In genomic region chr7:126649231-126650051, GRCm38 (mm10) we compare ENCODE assay signal across 7 mouse cellular contexts. TPM values are rescaled to one million over a fixed set of nuclear protein-coding genes. Genes with fewer than 3 reads are reported as not detected.
DNase-seq lines count a peak whose midpoint lies in the region; ATAC-seq lines count a peak whose summit lies in the region.

Gene Sgf29, plus strand, starts transcription at chr7:126649309.

- peak within 1 kb of the TSS; percentile 59 for H3K4me3 ChIP-seq in intestine, embryonic 15.5 days (replicated peaks)
- peak within 1 kb of the TSS; percentile 73 for H3K4me3 ChIP-seq in midbrain, embryonic 10.5 days

- peak within 1 kb of the TSS; percentile 66 for H3K9ac ChIP-seq in intestine, embryonic 15.5 days

- H3K9me3 ChIP-seq in intestine, embryonic 15.5 days: no peaks in the 10 kb centered on the region
- no peaks in the 10 kb centered on the region for H3K9me3 ChIP-seq in midbrain, embryonic 10.5 days (replicated peaks)

- whole genome bisulfite sequencing in intestine, embryonic 15.5 days: under 1% methylated on average over 53 of the region's 57 CpGs
- WGBS in midbrain, embryonic 10.5 days: 1% methylated on average over 57 of the region's 57 CpGs

- peaks cover 18% of the 10 kb centered on the region for H3K4me1 ChIP-seq in intestine, embryonic 15.5 days (replicated peaks)
- H3K4me1 ChIP-seq in midbrain, embryonic 10.5 days: peaks cover 12% of the 10 kb centered on the region

- ATAC-seq in intestine, embryonic 15.5 days: peak; percentile 97

- intact Hi-C loops in gastrocnemius, postnatal 36 days (cut with DNase I): no loop called here
- intact Hi-C loops in left cerebral cortex, postnatal 25 days (cut with DNase I): loop anchor here (5.0 kb wide), 1 partner anchor 108 kb away; the partner anchor contains the start of gene Mapk3

- H3K27ac ChIP-seq in intestine, embryonic 15.5 days: peak within 1 kb of the TSS; percentile 92
- peak within 1 kb of the TSS; percentile 94 for H3K27ac ChIP-seq in midbrain, embryonic 10.5 days (replicated peaks)

- no peaks in the 10 kb centered on the region for H3K27me3 ChIP-seq in intestine, embryonic 15.5 days (replicated peaks)
- no peaks in the 10 kb centered on the region for H3K27me3 ChIP-seq in midbrain, embryonic 10.5 days (ENCODE audit: low read depth, poor library complexity, severe bottlenecking)

- H3K36me3 ChIP-seq in intestine, embryonic 15.5 days: no peaks in the 10 kb centered on the region
- H3K36me3 ChIP-seq in midbrain, embryonic 10.5 days: no peaks in the 10 kb centered on the region

- DNase-seq in adrenal gland, adult 18-20 months (ENCODE audit: low spot score in 2 of 2): peak; percentile 96
- DNase-seq in embryo, embryonic 11 days: peak; percentile 96
- peak; percentile 91 for DNase-seq in gastrocnemius, postnatal 36 days
- peak; percentile 95 for DNase-seq in left cerebral cortex, postnatal 25 days (ENCODE audit: low spot score in 2 of 2)
- DNase-seq in midbrain, embryonic 10.5 days (ENCODE audit: low spot score): peak; percentile 93
- peak; percentile 95 for DNase-seq in right cerebral cortex, postnatal 4 days

- H3K4me2 ChIP-seq in intestine, embryonic 15.5 days (replicated peaks): peak within 1 kb of the TSS; percentile 73

RNA-seq across cellular contexts. Expression of gene Sgf29, which starts in this region (rescaled TPM):
- total RNA-seq in adrenal gland, adult 18-20 months (2021): 10 to 100 TPM; 39.6 to 50.1 TPM
- total RNA-seq in gastrocnemius, postnatal 36 days (2021): 10 to 100 TPM; 29.3 to 33.2 TPM
- 45.2 and 51.7 TPM in 2 replicates for polyA plus RNA-seq in intestine, embryonic 15.5 days (2015; fragmentation: Nextera tagmentation; extraction: Ambion mirVana)
- 10 to 100 TPM; 31.1 to 35.4 TPM for total RNA-seq in left cerebral cortex, postnatal 25 days (2021)
- 61.9 and 63.5 TPM in 2 replicates for polyA plus RNA-seq in midbrain, embryonic 10.5 days (2016; fragmentation: Nextera tagmentation; extraction: Ambion mirVana)

Comparison
In these comparisons a context has a peak if more than half of its experiments do, and no peak if none do; other contexts are left out.
1. Peak in every context shown above with its lines: DNase-seq, ATAC-seq, H3K4me3 ChIP-seq and H3K27ac ChIP-seq.